Mouse (Mus musculus): ENCODE results near the gene Rabggtb. TPM values are rescaled to one million over a fixed set of nuclear protein-coding genes. Genes with fewer than 3 reads are reported as not detected.
"Not testable (repeated sequence)": the region's sequence is repeated elsewhere in the genome, so short reads cannot be mapped to it uniquely, and the experiment has no call there.

Gene Rabggtb
- polyA plus RNA-seq, 1 experiment: 2.3 TPM

DNA sequence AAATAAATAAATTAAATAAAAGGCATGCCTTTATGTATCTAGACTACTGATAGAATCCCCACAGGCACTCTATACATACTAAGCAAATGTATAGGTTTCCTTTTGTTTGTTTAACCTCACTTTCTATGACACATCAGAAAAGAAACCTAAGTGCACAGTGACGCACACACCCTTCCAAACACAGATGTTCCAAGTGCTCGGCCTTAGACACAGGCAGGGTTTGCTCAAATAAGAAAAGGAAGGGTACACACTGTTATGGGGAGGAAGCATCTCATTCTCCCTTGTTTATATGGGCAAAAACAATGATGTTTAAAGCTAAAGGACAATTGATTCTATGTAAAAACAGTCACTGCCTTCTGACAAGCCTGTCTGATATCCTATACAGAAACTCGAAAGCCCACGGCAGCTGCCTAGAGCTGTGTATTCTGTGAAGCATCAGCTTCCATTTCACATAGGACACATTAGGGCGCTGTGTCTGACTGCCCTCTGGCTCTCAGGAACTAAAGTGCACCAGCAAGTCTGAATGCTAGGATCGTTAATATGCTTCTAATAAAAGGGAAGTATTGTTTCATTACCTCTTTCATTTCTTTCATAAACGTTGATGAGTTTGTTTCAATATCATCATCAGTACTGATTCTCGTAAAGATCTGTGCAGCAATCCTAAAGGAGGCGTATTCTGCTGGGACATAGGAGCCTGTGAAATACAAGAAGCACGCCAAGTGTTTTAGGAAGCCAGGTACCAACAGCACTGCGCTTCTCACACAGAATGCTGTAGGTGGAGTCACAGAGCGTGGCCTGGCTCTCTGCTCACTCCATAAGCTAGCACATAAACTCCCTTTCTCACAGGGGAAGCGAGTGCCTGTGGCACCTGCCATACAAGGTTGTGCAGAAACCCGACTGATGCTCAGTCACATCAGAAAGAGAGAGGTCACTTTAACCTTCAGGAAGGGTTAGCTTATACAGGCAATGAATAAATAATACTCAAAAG, 45.4 kb downstream of the Rabggtb start:
- H3K4me1 ChIP-seq: peaks cover 12% of the 10 kb centered on the region
- peaks cover 8% of the 10 kb centered on the region for H3K27me3 ChIP-seq (replicated peaks)
- H3K4me3 ChIP-seq (replicated peaks): no peak overlapping the region
- no peaks in the 10 kb centered on the region for H3K36me3 ChIP-seq (replicated peaks; ENCODE audit: low read length)
- H3K9me3 ChIP-seq: no peaks in the 10 kb centered on the region
- TF ChIP-seq GATA1 (IDR thresholded peaks at IDR 0.05; ENCODE audit: borderline replicate concordance, low read length) (no peak), FLI1 (IDR thresholded peaks at IDR 0.05; ENCODE audit: low read length) (no peak)

DNA sequence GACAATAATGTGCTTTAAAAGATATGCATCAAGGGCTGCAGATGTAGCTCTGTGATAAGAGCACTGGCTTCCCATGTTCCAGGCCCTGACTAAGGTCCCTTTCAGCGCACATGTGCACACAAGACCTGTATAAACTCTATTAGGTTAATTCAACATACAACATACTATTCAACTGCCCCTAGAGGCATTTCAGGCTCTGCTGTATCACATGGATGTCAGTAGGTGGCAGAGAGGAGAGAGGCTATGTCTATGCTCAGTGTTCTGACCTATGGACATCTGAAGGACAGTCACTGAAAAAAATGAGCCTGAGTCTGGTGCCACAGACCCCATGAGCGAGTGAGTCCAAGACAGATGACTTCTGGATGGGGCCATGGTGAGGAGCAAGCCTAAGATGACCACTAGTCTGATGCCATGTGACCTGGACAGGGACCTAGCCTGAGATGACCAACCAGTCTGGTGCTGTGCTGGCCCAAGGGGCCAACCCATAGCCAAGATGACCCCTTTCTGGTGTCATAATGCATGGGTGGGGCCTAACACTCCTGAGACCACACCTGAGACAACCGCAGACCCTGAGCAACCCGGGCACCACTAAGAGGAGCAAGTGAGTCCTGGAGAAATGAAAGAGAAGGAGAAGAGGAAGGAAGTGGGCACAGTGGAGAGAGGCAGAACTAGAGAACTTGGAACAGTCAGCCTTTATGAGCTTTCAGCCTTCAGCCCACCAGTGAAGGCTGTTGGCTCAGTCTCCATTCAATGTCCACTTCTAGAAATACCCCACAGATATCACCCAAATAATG, 48.0 kb downstream of the Rabggtb start:
- Histone ChIP-seq H3K36me3 (replicated peaks; ENCODE audit: low read length) (no peaks in the 10 kb centered on the region), H3K27me3 (replicated peaks) (peaks cover 7% of the 10 kb centered on the region), H3K4me3 (replicated peaks) (peak overlapping the region; percentile 33), H3K9me3 (no peaks in the 10 kb centered on the region), H3K4me1 (peaks cover 12% of the 10 kb centered on the region)
- TF ChIP-seq FLI1 (IDR thresholded peaks at IDR 0.05; ENCODE audit: low read length) (no peak), GATA1 (IDR thresholded peaks at IDR 0.05; ENCODE audit: borderline replicate concordance, low read length) (no peak)

DNA sequence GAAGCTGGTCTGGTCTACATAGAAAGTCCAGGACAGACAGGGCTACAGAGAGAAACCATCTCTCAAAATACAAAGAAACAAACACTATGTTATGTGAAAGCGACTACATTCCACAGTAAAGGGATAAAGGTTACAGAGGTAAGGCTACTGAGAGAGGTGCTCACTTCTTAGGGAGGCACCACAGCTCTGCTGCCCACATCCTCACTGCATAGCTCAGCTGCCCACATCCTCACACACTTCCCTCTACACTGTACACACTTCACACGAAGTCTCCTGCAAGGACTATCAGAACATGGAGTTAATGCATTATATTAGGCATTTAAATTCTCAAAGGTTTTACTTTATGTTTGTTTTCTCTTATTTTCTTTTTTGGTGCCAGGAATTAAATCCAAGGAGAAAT, 49.0 kb downstream of the Rabggtb start:
- peaks cover 12% of the 10 kb centered on the region for H3K4me1 ChIP-seq
- no peak overlapping the region for H3K4me3 ChIP-seq (replicated peaks)
- TF ChIP-seq GATA1 (IDR thresholded peaks at IDR 0.05; ENCODE audit: borderline replicate concordance, low read length) (no peak), FLI1 (IDR thresholded peaks at IDR 0.05; ENCODE audit: low read length) (no peak)
- H3K27me3 ChIP-seq (replicated peaks): peaks cover 8% of the 10 kb centered on the region
- H3K9me3 ChIP-seq: no peaks in the 10 kb centered on the region
- H3K36me3 ChIP-seq (replicated peaks; ENCODE audit: low read length): no peaks in the 10 kb centered on the region

DNA sequence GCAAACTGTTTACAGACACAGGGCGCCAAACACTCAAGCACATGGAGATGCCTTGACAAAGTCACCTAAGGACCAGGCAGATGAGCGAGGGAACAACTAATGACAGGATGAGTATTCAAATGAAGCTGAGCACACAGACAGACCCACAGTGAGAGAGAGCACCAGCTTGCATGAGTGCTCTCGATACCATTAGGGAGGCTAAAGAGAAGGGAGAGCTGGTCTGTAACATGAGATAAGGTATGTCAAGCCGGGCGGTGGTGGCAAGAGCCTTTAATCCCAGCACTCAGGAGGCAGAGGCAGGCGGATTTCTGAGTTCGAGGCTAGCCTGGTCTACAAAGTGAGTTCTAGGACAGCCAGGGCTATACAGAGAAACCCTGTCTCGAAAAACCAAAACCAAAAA, 52.4 kb downstream of the Rabggtb start:
- H3K36me3 ChIP-seq (replicated peaks; ENCODE audit: low read length); H3K27me3 ChIP-seq (replicated peaks); H3K9me3 ChIP-seq; H3K4me3 ChIP-seq (replicated peaks): not testable (repeated sequence)
- peaks cover 12% of the 10 kb centered on the region for H3K4me1 ChIP-seq

DNA sequence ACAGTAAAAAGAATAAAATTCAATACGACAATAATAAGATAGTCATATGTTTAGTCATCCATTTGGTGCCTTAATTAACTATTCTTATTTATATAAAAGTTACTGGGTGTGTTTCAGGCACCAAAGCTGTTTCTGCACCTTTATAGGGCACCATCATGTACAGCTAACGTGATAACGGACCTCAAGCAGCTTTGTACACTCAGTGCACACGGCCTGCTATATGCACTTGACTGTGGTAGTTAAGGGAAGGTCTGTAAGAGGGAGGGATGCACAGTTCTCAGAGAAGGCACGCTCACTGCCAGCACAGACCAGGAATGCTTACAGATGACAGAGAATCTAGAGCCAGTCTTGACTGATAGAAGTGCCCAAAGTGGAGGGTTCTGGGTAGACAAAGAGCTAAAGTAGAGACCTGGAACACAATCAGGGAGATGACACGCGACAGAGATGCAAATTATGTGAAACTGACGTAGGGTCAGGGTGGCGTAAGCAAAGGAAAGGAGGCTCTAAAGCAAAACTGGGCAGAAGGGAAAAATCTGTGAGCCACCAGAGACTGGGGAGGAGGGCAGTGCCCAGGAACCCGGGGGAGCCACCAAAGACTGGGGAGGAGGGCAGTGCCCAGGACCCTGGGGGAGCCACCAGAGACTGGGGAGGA, 54.3 kb downstream of the Rabggtb start:
- H3K36me3 ChIP-seq (replicated peaks; ENCODE audit: low read length): no peaks in the 10 kb centered on the region
- H3K4me3 ChIP-seq (replicated peaks): no peak overlapping the region
- no peaks in the 10 kb centered on the region for H3K9me3 ChIP-seq
- no peak for TF ChIP-seq FLI1 (IDR thresholded peaks at IDR 0.05; ENCODE audit: low read length)
- TF ChIP-seq GATA1 (IDR thresholded peaks at IDR 0.05; ENCODE audit: borderline replicate concordance, low read length): no peak
- no peaks in the 10 kb centered on the region for H3K4me1 ChIP-seq
- peaks cover 5% of the 10 kb centered on the region for H3K27me3 ChIP-seq (replicated peaks)

Other genes with a start within 250 kb of the Rabggtb start
- 0.04 and 1.9 TPM in 2 replicates for gene St6galnac3, start 187.8 kb downstream of the Rabggtb start, polyA plus RNA-seq (2012; ENCODE audit: insufficient read depth, low replicate concordance)
- gene Asb17, start 68.8 kb downstream of the Rabggtb start, polyA plus RNA-seq (2012; ENCODE audit: insufficient read depth, low replicate concordance): not detected in 2 replicates
- gene Msh4, start 6.9 kb downstream of the Rabggtb start, polyA plus RNA-seq (2012; ENCODE audit: insufficient read depth, low replicate concordance): not detected in 2 replicates
- gene Acadm, start 31.6 kb upstream of the Rabggtb start, polyA plus RNA-seq (2012; ENCODE audit: insufficient read depth, low replicate concordance): 3.5 and 9.9 TPM in 2 replicates
- not detected in 2 replicates for gene Slc44a5, start 60.4 kb upstream of the Rabggtb start, polyA plus RNA-seq (2012; ENCODE audit: insufficient read depth, low replicate concordance)

All from megakaryocyte, embryonic 14.5 days (primary cell).